Mouse (Mus musculus): ENCODE measurements around the gene Pde7b.

The Pde7b gene

DNA sequence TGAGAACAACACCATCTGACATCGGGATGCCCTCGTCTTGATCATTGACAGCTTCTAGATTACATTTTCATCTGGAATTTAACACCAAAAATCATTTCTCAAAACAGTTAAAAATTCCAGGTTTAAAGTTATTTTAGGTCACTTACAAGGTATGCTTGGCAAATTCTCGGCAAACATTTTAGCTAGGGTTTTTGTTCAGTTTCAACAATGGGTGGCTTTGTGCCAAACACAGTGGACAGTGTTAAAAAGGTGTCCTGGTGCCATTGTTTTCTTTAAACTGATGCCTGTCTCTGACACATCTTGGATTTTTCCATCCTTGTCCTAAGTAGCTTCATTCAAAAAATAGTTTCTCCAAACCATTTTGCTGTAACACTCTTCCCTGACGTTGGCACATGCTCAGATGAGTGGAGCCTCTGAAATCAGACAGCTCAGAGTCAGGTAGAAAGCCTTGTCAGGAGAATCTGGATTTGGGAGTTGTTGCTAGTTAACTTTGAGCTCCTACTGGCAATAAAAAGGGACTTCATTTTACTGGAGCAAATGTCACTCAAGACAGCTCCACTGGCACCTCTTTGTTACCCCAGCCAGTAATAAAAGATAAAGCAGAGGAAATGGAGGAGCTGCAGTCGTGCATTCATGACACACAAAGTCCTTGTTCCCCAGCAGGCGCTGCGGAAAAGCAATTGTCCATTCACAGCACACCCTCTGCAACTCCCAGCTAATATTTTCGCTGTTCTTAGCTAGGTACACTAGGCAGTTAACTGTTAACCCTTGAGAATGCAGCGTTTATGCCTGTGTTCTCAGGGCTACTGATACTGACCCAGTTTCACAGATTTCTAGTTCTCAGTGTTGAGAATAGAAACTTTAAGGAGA lies 2.0 kb downstream of the Pde7b start:
- peak; percentile 33 for DNase-seq (ENCODE audit: inconsistent ontology term)

DNA sequence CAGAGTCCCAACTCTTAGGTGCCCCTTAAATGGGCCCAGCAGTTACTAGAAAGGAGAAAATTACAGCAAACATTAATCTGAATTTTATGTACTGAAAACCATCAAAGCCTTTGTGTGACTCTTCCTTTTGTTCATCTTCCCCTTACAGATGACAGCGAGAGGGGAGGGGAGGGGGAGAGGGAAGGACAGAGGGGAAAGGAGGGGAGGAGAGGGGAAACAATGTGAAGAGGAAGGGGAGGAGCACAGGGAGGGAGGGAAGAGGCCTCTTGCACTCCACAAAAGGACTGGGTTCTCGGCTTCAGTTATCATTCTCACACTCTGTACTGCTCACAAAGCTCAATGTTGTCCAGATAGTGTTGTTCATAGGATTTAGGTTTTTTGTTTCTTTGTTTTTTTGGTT lies 5.7 kb downstream of the Pde7b start:
- no peak for DNase-seq (ENCODE audit: inconsistent ontology term)

DNA sequence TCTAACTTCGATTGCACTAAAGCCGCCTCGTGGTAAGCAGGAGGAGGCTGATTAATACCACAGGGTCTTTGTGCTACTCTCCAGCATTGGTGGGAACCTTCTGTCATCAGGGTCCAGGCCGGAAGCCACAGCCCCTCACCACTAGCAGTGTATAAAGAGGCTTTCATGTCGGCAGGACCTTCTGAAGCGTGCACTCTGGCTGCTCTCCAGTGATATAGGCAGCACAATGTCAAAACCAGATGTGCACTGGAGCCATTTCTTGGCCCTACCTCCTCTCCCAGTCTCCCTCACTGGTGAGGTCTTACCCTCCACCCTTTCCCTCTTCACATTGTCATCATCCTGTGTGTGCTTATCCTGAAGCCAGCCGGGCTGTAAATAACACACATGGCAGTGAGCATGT lies 24.2 kb downstream of the Pde7b start:
- no peak for DNase-seq (ENCODE audit: inconsistent ontology term)

DNA sequence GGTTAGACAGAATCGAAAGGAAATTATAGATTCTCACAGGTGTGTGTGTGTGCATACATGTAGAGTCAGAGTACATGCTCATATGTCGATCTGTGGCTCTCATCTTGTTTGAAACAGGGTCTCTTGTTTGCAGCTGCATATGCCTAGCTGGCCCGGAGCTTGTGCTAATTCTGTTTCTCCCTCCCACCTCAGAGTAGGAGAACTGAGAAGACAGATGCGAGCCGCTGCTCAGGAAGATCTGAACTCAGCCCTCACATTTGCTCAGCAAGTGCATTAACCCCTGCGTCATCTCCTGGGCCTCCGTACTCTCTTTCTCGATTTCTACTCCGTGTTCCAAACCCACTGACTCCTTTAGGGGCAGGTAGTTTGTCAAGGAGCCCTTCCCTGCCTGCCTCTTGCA lies 25.0 kb downstream of the Pde7b start:
- no peak for DNase-seq (ENCODE audit: inconsistent ontology term)

DNA sequence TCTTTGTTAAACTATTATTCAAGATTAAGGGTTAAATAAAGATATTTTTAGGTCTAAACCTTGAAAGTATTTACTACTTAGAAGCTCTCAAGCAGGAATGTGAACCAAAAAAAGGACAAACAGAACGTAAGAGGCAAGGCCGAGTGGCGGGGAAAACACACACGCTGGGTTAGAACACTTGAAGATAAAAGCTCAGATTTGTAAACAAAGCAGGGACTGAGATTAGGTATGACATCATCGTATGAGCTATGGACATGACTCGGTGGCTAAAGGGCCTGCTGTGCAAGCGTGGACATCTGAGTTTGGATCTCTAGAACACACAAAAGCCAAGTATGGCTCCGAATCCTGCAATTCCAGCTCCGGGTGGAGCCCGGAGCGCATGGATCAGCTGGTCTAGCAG lies 29.2 kb downstream of the Pde7b start:
- no peak for DNase-seq (ENCODE audit: inconsistent ontology term)

DNA sequence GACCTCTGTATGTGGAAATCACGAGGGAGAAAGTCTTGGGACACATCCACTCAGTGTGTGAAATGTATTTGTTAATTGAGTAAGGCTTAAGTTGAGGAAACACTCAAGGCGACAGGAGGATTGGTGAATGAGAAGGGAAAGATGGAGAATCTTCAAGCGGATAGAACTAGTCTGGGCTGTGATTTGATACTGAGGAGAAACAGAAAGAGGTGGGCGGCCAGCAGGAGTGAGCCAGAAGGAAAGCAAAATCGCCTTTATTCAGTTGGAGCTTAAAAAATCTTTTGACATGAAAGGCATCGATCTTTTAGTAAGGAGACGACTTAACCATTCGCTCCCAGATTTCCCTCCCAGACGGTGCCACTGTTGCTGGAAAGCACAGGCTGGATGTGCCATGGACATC lies 34.9 kb downstream of the Pde7b start:
- DNase-seq (ENCODE audit: inconsistent ontology term): no peak

DNA sequence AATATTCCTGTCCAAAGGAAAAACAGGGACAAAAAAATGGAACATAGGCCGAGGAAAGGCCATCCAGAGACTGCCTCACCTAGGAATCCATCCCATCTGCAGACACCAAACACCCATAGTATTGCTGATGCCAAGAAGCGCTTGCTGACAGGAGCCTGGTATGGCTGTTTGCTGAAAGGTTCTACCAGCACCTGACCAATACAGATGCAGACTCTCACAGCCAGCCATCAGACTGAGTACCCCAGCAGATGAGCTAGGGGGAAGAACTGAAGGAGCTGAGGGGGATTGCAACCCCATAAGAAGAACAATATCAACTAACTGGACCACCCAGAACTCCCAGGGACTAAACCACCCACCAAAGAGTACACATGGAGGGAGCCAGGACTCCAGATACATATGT lies 40.7 kb downstream of the Pde7b start:
- no peak for DNase-seq (ENCODE audit: inconsistent ontology term)

DNA sequence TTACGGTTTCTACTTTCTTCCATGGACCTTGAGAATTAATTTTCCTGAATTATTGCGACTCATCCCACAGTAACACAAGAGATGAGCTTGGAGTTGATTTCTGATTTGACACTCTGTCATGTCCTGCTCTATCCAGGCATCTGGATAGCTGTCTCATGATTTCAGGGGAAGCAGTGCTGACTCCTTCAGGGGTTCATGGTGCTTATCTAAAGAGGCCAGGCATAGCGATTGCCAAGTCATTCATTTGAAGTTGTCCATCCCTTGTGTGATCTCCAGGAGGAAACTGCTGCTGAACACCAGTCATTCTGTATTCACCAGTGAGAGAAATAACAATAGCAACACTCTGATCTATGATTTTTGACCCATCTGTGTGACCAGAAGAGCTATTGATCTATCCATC lies 43.9 kb downstream of the Pde7b start:
- DNase-seq (ENCODE audit: inconsistent ontology term): no peak

DNA sequence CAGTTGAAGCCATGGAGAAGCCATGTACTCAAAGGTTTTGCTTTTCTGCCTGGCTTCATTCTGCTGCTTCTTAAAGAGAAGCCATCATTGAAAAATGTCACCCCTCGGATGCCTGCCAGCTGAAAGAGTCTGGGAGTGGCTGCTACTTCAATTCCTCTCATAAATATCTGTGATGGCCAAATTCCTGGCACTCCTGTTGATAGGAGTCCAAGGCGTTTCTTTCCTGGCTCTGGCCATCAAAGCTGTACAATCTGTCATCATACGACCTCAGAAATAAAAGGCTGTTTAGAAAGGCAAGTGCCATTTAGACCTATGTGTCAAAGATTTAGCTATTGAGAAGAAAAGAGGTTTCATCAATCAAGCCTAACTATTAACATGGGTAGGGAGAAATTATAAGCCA lies 49.6 kb downstream of the Pde7b start:
- peak; percentile 43 for DNase-seq (ENCODE audit: inconsistent ontology term)

DNA sequence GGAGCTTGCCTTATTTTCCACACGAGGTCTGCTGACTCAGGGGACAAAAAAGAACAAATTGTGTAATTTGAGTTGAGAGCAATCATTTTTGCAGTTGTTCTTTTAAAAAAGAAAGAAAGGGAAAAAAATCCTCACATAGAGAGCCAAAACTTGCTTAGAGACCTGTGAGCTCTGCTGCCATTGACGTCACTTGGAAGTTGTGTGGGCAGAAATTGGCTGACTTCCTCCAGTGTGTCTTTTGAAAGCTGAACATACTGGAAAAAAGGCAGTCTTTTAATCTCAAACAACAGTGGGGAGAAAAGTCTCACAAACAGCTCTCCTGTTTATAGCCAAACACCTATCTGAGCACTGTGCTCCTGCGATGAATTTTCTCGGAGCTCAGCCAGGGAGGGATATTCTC lies 51.1 kb downstream of the Pde7b start:
- peak; percentile 59 for DNase-seq (ENCODE audit: inconsistent ontology term)

DNA sequence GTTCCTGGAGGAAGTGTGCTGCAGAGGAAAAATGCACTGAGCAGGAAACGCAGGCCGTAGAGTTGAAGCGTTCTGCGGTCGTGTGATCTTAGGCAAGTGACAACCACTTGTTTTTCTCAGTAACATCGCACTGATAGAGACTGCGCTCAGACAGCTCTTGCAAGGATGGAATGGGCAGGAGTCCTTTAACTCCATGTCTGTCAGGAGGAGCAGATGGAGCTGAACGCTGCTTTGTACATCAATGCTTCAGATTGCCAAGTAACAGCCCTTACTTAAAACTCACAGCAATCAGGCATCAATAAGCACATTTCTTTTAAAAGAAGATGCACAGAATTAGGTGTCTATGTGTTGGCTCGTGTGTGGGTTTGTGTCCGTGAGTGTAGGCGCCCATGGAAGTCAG lies 52.3 kb downstream of the Pde7b start:
- DNase-seq (ENCODE audit: inconsistent ontology term): no peak

DNA sequence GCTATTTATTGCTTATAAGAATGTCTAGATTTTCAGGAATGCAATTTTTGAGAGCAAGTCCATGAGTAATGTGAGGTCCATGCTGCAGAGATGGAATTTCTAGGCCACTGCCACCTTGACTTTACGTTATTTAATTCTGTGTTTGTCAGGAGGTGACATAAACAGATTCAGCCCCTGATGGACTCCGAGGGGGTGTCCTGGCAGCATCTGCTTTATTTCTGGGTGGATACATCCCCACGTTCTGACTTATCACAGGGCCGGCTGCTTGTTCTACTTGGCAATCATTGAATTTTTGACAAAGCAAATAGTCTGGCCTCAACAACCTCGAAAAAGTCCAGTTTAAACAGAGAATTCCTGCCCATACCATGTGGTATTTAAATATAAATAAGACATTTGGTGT lies 53.3 kb downstream of the Pde7b start:
- no peak for DNase-seq (ENCODE audit: inconsistent ontology term)

DNA sequence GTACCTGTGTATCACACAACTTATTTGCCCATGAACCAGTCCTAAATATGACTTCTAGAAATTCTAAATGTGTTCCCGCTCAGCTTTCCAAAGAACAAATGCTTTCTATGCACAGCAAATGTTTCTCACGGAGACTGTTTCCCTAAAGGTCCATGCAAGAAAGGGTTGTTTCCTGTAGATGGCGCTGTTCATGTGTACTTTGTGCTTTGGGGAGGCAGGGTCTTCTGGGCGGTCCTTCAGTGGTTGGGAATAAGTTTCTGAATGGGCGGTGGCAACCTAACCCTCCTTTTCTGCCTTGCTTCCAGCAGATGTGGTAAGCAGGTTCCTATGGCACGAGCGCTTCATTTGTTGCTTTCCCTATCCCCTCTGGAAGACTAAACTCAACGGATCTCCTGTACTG lies 54.3 kb downstream of the Pde7b start:
- no peak for DNase-seq (ENCODE audit: inconsistent ontology term)

DNA sequence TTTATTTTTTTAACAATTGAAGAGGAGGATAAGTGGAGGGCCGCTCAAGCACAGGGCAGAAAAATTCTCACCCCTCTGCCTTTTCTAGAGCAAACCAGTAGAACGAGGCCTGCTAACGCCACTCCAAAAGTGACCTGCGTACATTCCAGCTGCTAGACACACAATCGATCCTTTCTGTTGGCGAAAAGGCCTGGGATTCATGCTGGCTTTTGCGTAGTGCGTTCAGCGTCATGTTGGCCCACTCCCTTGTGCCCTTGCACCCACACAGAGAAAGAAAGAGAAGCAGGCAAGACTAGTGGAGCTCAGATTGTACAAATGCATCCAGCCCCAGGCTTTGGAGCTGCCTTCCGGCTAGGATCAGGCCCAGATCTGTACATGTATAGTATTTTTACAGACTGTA lies 55.4 kb downstream of the Pde7b start:
- no peak for DNase-seq (ENCODE audit: inconsistent ontology term)

DNA sequence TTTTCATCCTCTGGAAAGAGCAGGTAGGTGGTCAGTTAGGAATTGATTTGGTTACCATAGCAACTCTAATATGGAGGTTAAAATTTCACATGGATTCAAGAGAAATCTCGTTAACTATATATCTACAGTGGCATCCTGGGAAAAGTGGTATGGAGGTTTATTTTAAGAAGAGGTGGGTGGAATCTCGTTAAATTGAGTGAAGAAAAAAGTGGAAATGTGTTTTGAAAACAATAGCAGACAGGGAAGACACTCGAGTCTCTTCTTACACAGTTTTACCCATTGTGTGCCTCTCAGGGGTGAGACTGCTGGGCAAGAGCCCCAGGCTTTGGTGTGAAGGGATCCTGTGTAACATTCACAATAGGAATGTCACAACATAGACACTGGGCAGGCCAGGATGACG lies 56.3 kb downstream of the Pde7b start:
- DNase-seq (ENCODE audit: inconsistent ontology term): no peak

DNA sequence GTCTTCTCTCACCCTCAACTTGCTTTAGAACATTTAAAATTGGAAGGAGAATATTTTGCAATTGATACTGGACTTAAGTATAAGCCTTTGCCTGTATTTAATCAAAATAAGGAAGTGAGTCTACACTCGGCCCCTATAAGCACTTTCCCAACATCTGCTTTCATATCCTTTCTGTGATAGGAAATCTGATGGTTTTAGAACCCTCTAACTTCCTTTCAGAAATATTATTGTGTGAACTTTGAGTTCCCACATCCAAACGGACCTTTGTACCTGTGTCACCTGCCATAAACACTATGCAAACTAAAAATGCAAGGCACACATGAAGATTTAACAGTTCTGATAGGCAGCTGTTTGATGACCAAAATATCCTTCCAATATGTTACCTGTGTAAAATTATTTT lies 58.2 kb downstream of the Pde7b start:
- DNase-seq (ENCODE audit: inconsistent ontology term): no peak

DNA sequence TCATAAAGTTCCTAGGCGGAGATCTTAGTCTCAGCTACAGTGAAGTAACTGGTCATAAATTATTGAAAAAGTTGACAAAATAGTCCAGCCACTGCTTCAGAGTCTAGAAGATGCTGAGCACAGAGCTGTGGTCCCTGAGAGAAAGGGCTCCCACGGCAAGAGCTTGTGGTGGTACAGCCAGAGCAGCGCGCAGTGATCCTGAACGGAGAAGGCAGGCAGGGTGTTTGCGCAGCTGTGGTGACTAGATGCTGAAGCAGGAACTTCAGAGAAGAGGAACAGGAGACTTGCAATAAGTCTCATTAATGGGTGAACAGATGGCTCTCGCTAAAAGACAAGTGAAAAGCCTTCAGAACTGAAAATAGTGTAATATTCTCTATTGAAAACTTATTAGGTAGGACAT lies 61.9 kb downstream of the Pde7b start:
- DNase-seq (ENCODE audit: inconsistent ontology term): no peak

DNA sequence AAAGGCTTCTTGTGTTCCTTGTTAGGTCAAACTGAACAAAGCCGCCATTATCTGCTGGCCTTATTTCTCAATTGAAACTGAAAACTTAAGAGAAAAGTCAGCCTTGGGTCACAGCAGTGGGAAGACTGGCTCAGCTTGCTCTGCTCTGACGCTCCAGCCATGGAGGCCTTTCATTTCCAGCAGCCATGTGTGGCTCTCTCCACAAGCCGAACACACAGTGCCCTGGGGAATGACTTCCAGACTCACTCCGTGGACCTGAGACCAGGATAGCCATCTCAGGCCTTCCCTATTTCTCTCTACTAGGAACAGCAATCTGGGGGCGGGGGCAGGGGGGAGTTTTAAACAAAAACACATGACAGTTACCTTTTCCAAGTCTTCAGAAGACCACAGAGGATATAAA lies 63.2 kb downstream of the Pde7b start:
- no peak for DNase-seq (ENCODE audit: inconsistent ontology term)

DNA sequence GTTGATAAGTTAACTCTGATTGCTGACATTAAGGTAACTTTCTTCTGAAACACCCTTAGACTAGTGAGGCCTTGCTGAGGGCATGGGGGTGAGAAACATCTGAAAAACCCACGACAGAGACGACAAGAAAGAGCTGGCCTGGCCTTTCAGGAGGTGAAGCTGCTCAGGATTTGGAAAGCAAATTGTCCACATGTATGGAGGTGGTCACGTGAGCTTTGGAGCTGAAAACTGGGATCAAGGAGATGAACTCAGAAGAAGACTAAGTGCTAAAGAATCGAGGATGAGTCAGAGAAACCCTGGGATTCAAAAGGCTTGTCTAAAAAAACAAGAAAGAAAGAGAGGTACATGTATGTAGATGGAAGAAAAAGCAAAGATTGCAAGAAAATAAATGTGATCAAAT lies 65.2 kb downstream of the Pde7b start:
- no peak for DNase-seq (ENCODE audit: inconsistent ontology term)

DNA sequence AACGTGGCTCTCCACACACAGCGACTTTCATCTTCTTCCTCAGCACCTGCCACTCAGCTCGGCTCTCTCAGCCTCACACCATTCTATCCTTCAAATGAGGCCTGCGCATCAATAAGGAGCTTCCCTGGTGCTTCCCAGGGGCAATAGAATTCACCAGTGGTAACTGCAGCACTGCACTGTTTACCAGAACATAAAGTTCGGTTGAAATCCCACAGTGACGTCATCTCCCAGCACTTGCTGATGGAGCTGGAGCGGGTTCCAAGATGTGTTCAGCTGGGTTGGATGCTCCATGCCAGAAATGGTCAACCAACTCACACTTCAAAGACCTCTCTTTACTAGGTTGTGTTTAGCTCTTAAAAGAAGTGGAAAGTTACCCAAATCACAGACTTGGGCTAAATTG lies 65.6 kb downstream of the Pde7b start:
- DNase-seq (ENCODE audit: inconsistent ontology term): no peak

DNA sequence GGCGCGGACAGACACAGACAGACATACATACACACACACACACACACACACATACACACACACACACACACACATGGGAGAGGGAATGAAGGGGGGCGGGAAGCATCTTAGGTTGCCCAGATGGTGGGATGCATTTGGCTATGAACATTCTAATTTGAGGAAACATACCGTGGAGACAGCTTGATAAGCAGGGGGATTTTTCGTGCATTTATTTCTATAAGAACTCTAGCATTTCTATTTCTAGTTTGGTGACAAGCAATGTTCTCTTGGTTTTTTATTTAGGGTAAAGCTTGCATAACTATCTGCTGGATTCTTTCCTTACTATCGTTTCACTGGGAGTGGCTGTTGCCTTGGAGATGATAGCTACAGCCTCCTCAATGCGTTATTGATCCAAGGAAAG lies 66.2 kb downstream of the Pde7b start:
- DNase-seq (ENCODE audit: inconsistent ontology term): no peak

DNA sequence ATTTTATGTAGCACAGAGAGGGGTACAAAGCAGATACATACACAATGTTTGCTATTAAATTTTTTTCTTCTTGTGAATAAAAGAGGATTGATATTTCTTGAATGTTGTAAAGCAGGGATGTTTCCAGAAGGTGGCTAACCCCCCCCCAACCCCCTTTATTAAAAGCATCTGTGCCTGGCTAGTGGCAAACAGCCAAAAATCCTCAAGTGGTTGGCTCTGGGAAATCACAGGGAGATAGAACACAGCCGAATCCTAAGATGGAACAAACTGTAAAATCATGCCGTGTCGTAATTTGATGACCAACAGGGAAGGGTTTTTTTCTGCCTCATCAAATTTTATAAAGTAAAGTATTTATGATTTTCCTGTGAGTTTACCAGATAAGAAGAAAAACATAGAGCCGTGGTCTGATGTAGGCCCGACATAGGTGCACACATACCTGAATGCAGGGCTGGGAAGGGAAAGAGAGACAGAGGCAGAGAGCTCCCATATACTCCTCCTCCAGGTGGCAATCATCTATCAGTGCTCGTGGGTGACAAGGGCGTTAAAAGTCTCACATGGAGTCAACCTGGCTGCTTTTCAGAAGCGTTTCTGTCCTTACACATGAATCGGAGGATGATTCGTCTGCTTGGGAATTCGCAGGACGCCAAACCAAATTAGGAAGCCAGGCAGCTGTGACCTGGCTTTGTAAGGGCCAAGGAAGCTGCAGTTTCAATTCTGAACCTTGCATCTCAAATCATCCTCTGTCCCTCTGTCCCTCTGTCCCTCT lies 67.4 kb downstream of the Pde7b start:
- peak; percentile 48 for DNase-seq (ENCODE audit: inconsistent ontology term)

DNA sequence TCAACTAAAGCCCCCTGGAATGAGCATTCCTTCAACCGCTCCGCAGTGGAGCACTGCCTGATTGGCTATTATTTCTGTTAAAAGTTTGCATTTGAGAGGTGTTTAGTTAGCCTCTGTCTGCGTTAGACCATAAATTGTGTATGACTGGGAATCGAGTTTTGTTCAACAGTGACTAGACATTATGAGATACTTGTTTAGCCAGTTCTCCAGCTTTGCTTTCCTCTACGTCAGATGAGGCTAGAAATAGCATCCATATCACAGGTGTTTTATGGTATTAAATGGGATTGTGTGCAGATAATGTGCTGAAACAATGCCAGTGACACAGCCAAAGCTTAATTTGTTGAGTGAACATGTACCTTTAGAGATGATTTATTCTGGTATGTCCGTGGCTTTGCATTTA lies 70.3 kb downstream of the Pde7b start:
- DNase-seq (ENCODE audit: inconsistent ontology term): no peak

All from Muller cell, postnatal 12 days (primary cell).